Mouse (Mus musculus): Measurements from ENCODE around the gene Mmp9. TPM values are rescaled to one million over a fixed set of nuclear protein-coding genes. Genes with fewer than 3 reads are reported as not detected.

The Mmp9 gene
- polyA plus RNA-seq, 1 experiment, result 3.7 TPM

DNA sequence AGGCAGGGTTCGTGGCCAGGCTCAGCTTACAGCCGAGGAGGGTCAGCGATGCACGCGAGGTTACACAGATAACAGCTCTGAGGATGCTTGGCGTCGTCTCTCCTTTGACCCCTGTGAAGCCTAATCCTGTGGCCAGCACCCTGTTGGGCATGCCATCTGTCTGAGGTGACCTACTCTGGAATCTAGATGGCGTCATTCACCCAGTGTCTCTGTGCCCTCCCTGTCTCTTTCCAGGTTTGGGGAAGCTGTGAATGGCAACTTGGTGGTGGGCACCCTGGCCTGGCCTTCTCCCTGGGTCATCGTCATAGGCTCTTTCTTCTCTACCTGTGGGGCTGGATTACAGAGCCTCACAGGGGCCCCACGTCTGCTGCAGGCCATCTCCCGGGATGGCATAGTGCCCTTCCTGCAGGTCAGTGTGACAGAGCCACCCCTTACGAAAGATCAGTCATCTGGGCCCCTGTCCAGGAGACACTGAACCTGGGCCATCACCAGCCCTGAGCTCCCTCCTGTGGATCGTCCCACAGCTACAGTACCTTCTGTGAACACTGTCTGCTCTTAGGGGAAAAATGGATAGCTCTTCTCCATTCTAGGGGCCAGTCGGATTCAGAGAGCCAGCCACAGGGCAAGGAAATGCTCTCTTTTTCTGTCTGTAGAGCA is 45.9 kb downstream of the Mmp9 start:
- DNase-seq, result peak; percentile 86 to 89

DNA sequence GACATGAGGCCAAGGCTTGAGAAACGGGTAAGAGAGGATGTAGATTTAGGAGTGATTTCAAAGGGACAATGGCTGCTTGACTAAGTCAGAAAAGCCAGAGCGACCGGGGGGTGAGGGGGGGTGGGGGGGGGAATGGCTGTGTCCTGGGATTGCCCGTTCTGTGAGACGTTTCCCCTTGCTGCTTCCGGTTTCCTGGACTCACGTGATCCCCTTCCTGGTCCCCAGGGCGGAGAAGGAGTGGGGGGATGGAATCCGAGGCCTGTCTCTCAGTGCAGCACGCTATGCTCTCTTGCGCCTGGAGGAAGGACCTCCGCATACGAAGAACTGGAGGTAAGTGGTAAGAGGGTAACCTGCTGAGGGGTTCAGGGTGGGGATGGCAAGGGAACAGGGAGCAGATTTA is 48.2 kb downstream of the Mmp9 start:
- peaks cover 32% of the 10 kb centered on the region for H3K4me1 ChIP-seq (ENCODE audit: control insufficient read depth, insufficient read depth, low read length)
- H3K27ac ChIP-seq (ENCODE audit: insufficient read depth, low read length), result no peak overlapping the region
- TF ChIP-seq POLR2A (IDR thresholded peaks at IDR 0.05; ENCODE audit: borderline replicate concordance, insufficient read depth, low read length) (no peak), CTCF (IDR thresholded peaks at IDR 0.05; ENCODE audit: borderline replicate concordance, insufficient read depth, low read depth, low read length) (no peak)
- H3K4me3 ChIP-seq (replicated peaks; ENCODE audit: insufficient read depth, low read depth, low read length), result no peak overlapping the region
- no peak for DNase-seq
- WGBS, result 68% methylated on average over 13 of the region's 13 CpGs
- H3K27me3 ChIP-seq (ENCODE audit: control insufficient read depth, insufficient read depth, low read length), result no peaks in the 10 kb centered on the region

More for the DNA sequence above, 45.9 kb downstream of the Mmp9 start:
- Histone ChIP-seq H3K4me1 (ENCODE audit: control insufficient read depth, insufficient read depth, low read length) (peaks cover 32% of the 10 kb centered on the region), H3K27me3 (ENCODE audit: control insufficient read depth, insufficient read depth, low read length) (no peaks in the 10 kb centered on the region), H3K27ac (ENCODE audit: insufficient read depth, low read length) (peak overlapping the region; percentile 79), H3K4me3 (replicated peaks; ENCODE audit: insufficient read depth, low read depth, low read length) (no peak overlapping the region)
- 13% methylated on average over 14 of the region's 14 CpGs for WGBS
- no peak for TF ChIP-seq POLR2A (IDR thresholded peaks at IDR 0.05; ENCODE audit: borderline replicate concordance, insufficient read depth, low read length)
- TF ChIP-seq CTCF (IDR thresholded peaks at IDR 0.05; ENCODE audit: borderline replicate concordance, insufficient read depth, low read depth, low read length), result peak; percentile 53

DNA sequence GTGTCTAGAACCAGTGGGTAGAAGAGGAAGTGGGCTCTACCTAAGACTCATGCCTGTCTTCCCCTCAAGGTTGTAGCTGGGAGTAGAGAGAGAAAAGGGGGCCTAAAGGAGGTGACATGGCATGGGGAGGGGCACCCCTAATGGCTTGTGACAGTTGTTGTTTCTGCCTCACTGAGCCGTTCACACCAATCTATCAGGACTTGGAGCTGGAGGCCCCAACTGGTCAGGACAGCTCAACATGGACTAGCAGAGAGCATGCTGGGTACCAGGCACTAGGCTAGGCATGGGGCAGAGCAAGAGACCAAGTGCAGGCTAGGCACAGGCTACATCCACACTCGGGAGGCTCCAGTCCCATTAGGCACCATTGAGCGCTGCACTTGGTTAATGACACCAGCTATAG is 50.5 kb downstream of the Mmp9 start:
- H3K27ac ChIP-seq (ENCODE audit: insufficient read depth, low read length), result no peak overlapping the region
- DNase-seq, result peak in 1 of 2 experiments; percentile 17
- 74% methylated on average over 3 of the region's 3 CpGs for WGBS
- peaks cover 49% of the 10 kb centered on the region for H3K4me1 ChIP-seq (ENCODE audit: control insufficient read depth, insufficient read depth, low read length)
- no peaks in the 10 kb centered on the region for H3K27me3 ChIP-seq (ENCODE audit: control insufficient read depth, insufficient read depth, low read length)
- H3K4me3 ChIP-seq (replicated peaks; ENCODE audit: insufficient read depth, low read depth, low read length), result no peak overlapping the region
- no peak for TF ChIP-seq CTCF (IDR thresholded peaks at IDR 0.05; ENCODE audit: borderline replicate concordance, insufficient read depth, low read depth, low read length)
- TF ChIP-seq POLR2A (IDR thresholded peaks at IDR 0.05; ENCODE audit: borderline replicate concordance, insufficient read depth, low read length), result no peak

- no peak overlapping the region for H3K27ac ChIP-seq (ENCODE audit: insufficient read depth, low read length)
- no peaks in the 10 kb centered on the region for H3K27me3 ChIP-seq (ENCODE audit: control insufficient read depth, insufficient read depth, low read length)
- no peak overlapping the region for H3K4me3 ChIP-seq (replicated peaks; ENCODE audit: insufficient read depth, low read depth, low read length)
- TF ChIP-seq CTCF (IDR thresholded peaks at IDR 0.05; ENCODE audit: borderline replicate concordance, insufficient read depth, low read depth, low read length) (no peak), POLR2A (IDR thresholded peaks at IDR 0.05; ENCODE audit: borderline replicate concordance, insufficient read depth, low read length) (no peak)
- 49% methylated on average over 10 of the region's 10 CpGs for WGBS
- peaks cover 44% of the 10 kb centered on the region for H3K4me1 ChIP-seq (ENCODE audit: control insufficient read depth, insufficient read depth, low read length)
- peak in 1 of 2 experiments; percentile 17 for DNase-seq
These were observed 51.2 kb downstream of the Mmp9 start for GRCm38 (mm10) chr2:164991808-164992207.

GRCm38 (mm10) chr2:164994156-164994555 is 53.6 kb downstream of the Mmp9 start:
- DNase-seq, result peak; percentile 66 to 79
- Histone ChIP-seq H3K27me3 (ENCODE audit: control insufficient read depth, insufficient read depth, low read length) (no peaks in the 10 kb centered on the region), H3K4me1 (ENCODE audit: control insufficient read depth, insufficient read depth, low read length) (peaks cover 36% of the 10 kb centered on the region), H3K4me3 (replicated peaks; ENCODE audit: insufficient read depth, low read depth, low read length) (no peak overlapping the region), H3K27ac (ENCODE audit: insufficient read depth, low read length) (no peak overlapping the region)
- TF ChIP-seq POLR2A (IDR thresholded peaks at IDR 0.05; ENCODE audit: borderline replicate concordance, insufficient read depth, low read length) (no peak), CTCF (IDR thresholded peaks at IDR 0.05; ENCODE audit: borderline replicate concordance, insufficient read depth, low read depth, low read length) (no peak)
- 21% methylated on average over 11 of the region's 11 CpGs for WGBS

DNA sequence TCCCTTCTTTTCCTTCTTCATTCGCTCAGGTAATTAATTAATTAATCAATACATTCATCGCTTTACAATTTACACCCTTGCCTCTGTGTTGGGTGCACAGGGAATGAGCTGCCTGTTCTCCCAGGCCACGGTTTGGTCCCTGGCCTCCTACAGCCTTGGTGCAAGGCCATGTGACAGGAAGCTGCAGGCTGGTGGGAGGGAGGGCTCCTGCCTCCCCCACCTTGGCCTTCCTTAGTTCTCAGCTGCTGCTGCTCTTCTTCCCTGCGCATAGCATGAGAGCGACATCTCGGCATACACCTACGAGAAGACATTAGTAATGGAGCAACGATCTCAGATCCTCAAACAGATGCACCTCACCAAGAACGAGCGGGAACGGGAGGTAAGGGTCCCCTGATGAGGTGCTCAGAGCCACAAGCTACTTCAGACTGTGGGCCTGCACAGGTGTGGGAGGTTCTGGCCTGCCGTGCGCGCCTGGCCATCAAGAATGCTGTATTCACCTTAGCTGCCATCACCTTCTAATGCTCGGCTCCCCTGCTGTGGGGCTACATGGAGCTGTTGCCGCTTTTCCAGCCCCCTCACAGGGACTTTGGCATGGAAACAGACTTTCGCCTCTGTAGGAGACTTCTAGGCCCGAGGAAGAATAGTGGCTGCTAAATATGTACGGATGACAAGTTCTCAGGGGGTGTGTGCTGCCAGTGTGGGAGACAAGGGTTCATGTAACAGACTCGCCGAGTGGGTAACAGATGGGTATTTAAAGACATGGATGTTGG is 54.3 kb downstream of the Mmp9 start:
- Histone ChIP-seq H3K4me3 (replicated peaks; ENCODE audit: insufficient read depth, low read depth, low read length) (no peak overlapping the region), H3K27me3 (ENCODE audit: control insufficient read depth, insufficient read depth, low read length) (no peaks in the 10 kb centered on the region), H3K4me1 (ENCODE audit: control insufficient read depth, insufficient read depth, low read length) (peaks cover 36% of the 10 kb centered on the region), H3K27ac (ENCODE audit: insufficient read depth, low read length) (no peak overlapping the region)
- WGBS, result 33% methylated on average over 21 of the region's 21 CpGs
- DNase-seq, result peak; percentile 52 to 66
- no peak for TF ChIP-seq CTCF (IDR thresholded peaks at IDR 0.05; ENCODE audit: borderline replicate concordance, insufficient read depth, low read depth, low read length)
- TF ChIP-seq POLR2A (IDR thresholded peaks at IDR 0.05; ENCODE audit: borderline replicate concordance, insufficient read depth, low read length), result no peak

DNA sequence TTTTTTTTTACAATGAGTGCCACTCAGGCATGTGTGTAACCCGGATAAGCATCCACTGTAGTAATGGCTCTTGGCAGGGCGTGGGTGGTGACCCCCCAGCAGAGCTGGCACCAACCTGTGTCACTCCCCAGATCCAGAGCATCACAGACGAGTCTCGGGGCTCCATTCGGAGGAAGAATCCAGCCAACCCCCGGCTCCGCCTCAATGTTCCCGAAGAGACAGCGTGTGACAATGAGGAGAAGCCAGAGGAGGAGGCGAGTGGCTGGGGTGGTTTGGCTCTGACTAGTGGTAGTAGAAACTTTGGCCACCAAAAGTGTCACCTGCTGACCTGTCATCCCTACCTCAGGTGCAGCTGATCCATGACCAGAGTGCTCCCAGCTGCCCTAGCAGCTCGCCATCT is 55.4 kb downstream of the Mmp9 start:
- peak; percentile 43 to 46 for DNase-seq
- 31% methylated on average over 11 of the region's 11 CpGs for WGBS
- Histone ChIP-seq H3K27me3 (ENCODE audit: control insufficient read depth, insufficient read depth, low read length) (no peaks in the 10 kb centered on the region), H3K4me3 (replicated peaks; ENCODE audit: insufficient read depth, low read depth, low read length) (no peak overlapping the region), H3K27ac (ENCODE audit: insufficient read depth, low read length) (no peak overlapping the region), H3K4me1 (ENCODE audit: control insufficient read depth, insufficient read depth, low read length) (peaks cover 36% of the 10 kb centered on the region)
- TF ChIP-seq POLR2A (IDR thresholded peaks at IDR 0.05; ENCODE audit: borderline replicate concordance, insufficient read depth, low read length) (no peak), CTCF (IDR thresholded peaks at IDR 0.05; ENCODE audit: borderline replicate concordance, insufficient read depth, low read depth, low read length) (no peak)

Measured in cerebellum, adult 2 months (tissue).